Mouse (Mus musculus): ENCODE measurements at regions not wholly inside any gene's neighbourhood (a gene's known extent, or its start where the extent isn't known, plus 50 kb on each side); places are given as distances from the start of the nearest gene placed in this dataset.
A peak's percentile ranks its signal among the peaks of the same experiment; 100 is the strongest.
"Not testable (repeated sequence)": the region's sequence is repeated elsewhere in the genome, so short reads cannot be mapped to it uniquely, and the experiment has no call there.

- no peaks in the 10 kb centered on the region for H3K27me3 ChIP-seq
- no peak overlapping the region for H3K4me3 ChIP-seq
- H3K36me3 ChIP-seq = no peaks in the 10 kb centered on the region
- H3K9ac ChIP-seq (replicated peaks) = no peak overlapping the region
- no peak for ATAC-seq (replicated peaks)
- no peaks in the 10 kb centered on the region for H3K9me3 ChIP-seq
- H3K4me2 ChIP-seq (replicated peaks) = no peak overlapping the region
- H3K27ac ChIP-seq (replicated peaks) = no peak overlapping the region
- 70% methylated on average over 4 of the region's 4 CpGs for WGBS
- H3K4me1 ChIP-seq = peaks cover 8% of the 10 kb centered on the region; the same call in 1 of the 2 replicates
Observed at GRCm38 (mm10) chr8:89980441-89980840, 367.7 kb downstream of the Tox3 start.

- ATAC-seq (replicated peaks) = no peak
- WGBS = 97% methylated on average over 1 of the region's 1 CpGs
- H3K4me3 ChIP-seq = no peak overlapping the region
Observed at GRCm38 (mm10) chr8:89962799-89963198, 385.3 kb downstream of the Tox3 start.

GRCm38 (mm10) chr8:89957486-89957885 is 390.7 kb downstream of the Tox3 start:
- no peak overlapping the region for H3K4me3 ChIP-seq
- no peak for ATAC-seq (replicated peaks)
- no peak overlapping the region for H3K9ac ChIP-seq (replicated peaks)
- no peaks in the 10 kb centered on the region for H3K36me3 ChIP-seq
- no peak overlapping the region for H3K27ac ChIP-seq (replicated peaks)
- no peaks in the 10 kb centered on the region for H3K27me3 ChIP-seq
- H3K4me1 ChIP-seq = peaks cover 7% of the 10 kb centered on the region; the same call in 1 of the 2 replicates
- no peaks in the 10 kb centered on the region for H3K9me3 ChIP-seq
- H3K4me2 ChIP-seq (replicated peaks) = no peak overlapping the region

More at GRCm38 (mm10) chr8:89962799-89963198, 385.3 kb downstream of the Tox3 start:
- no peaks in the 10 kb centered on the region for H3K4me1 ChIP-seq
- no peak overlapping the region for H3K27ac ChIP-seq (replicated peaks)
- no peaks in the 10 kb centered on the region for H3K9me3 ChIP-seq
- H3K4me2 ChIP-seq (replicated peaks) = no peak overlapping the region
- H3K27me3 ChIP-seq = no peaks in the 10 kb centered on the region
- no peaks in the 10 kb centered on the region for H3K36me3 ChIP-seq
- H3K9ac ChIP-seq (replicated peaks) = no peak overlapping the region

GRCm38 (mm10) chr8:89956482-89957020 is 391.6 kb downstream of the Tox3 start:
- Histone ChIP-seq H3K9ac (replicated peaks) (no peak overlapping the region), H3K27ac (replicated peaks) (no peak overlapping the region), H3K9me3 (no peaks in the 10 kb centered on the region), H3K4me2 (replicated peaks) (no peak overlapping the region), H3K27me3 (no peaks in the 10 kb centered on the region), H3K4me3 (no peak overlapping the region), H3K4me1 (peaks cover 7% of the 10 kb centered on the region; the same call in 1 of the 2 replicates), H3K36me3 (no peaks in the 10 kb centered on the region)
- WGBS = 19% methylated on average over 11 of the region's 11 CpGs
- ATAC-seq (replicated peaks) = no peak

DNA sequence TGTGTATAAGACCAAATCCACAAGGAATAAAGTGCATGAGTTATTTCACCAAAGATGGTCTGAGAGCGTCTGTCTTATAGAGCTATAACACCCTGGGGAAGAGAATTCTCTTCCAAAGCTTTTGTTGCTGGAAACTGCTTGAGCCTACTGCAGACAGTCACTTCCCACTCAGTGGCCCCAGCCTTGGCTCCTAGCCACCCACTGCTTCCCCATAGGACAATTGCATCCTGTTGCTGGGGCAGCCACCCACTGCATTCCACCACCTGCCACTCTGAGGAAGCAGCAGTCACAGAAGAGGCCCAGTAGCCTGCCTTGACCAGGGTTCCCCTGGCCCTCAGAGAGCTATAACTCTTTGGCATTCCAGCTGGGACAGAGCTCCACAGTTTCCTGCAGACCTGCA is 409.3 kb downstream of the Tox3 start:
- no peaks in the 10 kb centered on the region for H3K4me1 ChIP-seq
- no peak overlapping the region for H3K4me2 ChIP-seq (replicated peaks)
- H3K9me3 ChIP-seq = no peaks in the 10 kb centered on the region
- H3K27ac ChIP-seq (replicated peaks) = no peak overlapping the region
- ATAC-seq (replicated peaks) = no peak
- no peak overlapping the region for H3K4me3 ChIP-seq
- no peak overlapping the region for H3K9ac ChIP-seq (replicated peaks)
- 84% methylated on average over 1 of the region's 1 CpGs for WGBS
- H3K36me3 ChIP-seq = no peaks in the 10 kb centered on the region
- H3K27me3 ChIP-seq = no peaks in the 10 kb centered on the region

DNA sequence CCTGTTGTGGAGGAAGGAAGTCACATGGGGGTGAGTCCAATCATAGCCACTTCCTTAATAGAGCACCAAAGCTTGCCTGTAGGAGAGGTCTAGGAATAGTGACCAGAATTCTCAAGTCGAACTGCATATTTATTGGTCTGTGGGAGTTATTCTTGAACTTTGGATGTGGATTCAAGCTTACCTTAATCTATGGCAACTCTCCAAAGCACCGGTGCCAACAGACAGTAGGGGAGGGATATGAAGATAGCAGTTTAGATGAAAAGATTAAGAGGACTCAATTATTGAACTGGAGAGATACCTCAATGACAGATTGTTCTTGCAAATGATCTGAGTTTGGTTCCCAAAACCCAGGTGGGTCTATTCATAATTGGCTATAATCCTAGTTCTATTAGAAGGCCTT is 413.6 kb downstream of the Tox3 start:
- no peak for ATAC-seq (replicated peaks)
- H3K36me3 ChIP-seq = no peaks in the 10 kb centered on the region
- WGBS = 83% methylated on average over 2 of the region's 2 CpGs
- H3K4me2 ChIP-seq (replicated peaks) = no peak overlapping the region
- H3K27me3 ChIP-seq = no peaks in the 10 kb centered on the region
- no peak overlapping the region for H3K4me3 ChIP-seq
- H3K9me3 ChIP-seq = no peaks in the 10 kb centered on the region
- H3K4me1 ChIP-seq = no peaks in the 10 kb centered on the region
- no peak overlapping the region for H3K9ac ChIP-seq (replicated peaks)
- no peak overlapping the region for H3K27ac ChIP-seq (replicated peaks)

DNA sequence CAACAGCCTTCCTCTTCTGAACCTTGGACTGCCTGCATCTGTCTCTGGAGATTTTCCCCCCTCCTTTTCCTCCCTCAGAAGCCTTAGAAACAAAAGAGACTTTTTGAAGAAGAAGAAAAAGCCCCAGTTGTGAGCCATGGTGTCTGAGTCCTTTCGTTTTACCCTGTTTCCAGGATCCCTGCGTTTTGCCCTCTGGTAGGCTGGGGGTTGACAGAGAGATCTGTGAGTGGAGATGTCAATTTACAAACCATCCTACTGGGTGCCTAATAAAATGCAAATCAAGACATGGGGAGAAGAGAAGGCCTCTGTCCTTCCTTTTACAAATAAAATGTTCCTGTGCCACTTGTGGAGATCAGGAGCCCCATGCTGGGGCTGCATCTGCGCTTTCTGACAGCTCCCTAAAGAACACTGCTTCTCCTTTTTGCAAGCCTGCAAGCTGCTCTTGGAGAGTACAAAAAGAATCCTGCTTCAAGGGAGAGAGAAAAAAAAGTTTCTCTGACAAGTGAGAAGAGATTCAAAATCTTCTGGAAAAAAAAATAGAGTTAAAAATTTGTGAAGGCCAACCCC is 421.4 kb downstream of the Tox3 start:
- WGBS = 12% methylated on average over 3 of the region's 3 CpGs
- Histone ChIP-seq H3K4me1 (peaks cover 8% of the 10 kb centered on the region), H3K9me3 (no peaks in the 10 kb centered on the region), H3K4me3 (no peak overlapping the region), H3K36me3 (no peaks in the 10 kb centered on the region), H3K4me2 (replicated peaks) (no peak overlapping the region), H3K9ac (replicated peaks) (no peak overlapping the region), H3K27ac (replicated peaks) (peak overlapping the region; percentile 29; the same call in 1 of the 2 replicates), H3K27me3 (no peaks in the 10 kb centered on the region)
- ATAC-seq (replicated peaks) = no peak

GRCm38 (mm10) chr8:89924697-89925096 is 423.4 kb downstream of the Tox3 start:
- not testable (repeated sequence) for H3K4me2 ChIP-seq (replicated peaks); H3K4me3 ChIP-seq; H3K4me1 ChIP-seq; H3K27me3 ChIP-seq; H3K9me3 ChIP-seq; H3K9ac ChIP-seq (replicated peaks); H3K36me3 ChIP-seq; H3K27ac ChIP-seq (replicated peaks); ATAC-seq (replicated peaks)
- 97% methylated on average over 11 of the region's 22 CpGs for WGBS

DNA sequence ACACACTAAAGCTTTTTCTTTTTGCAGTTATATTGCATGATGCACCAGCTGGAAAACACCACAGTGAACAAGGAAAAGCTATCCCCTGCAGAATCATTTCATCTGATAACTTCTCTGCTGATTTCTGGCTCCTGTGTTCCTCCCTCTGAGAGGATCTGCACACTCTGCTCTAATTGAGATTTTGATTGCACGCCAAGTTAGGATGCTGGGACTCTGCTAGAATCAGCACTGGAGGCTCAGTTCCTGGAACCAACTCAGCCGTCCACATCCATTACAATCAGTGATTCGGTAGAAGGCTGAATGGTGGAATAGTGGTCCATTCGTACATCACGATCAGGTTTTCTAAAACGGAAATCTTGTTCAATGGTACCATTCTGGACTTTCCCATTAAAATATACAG is 434.1 kb downstream of the Tox3 start:
- H3K4me2 ChIP-seq (replicated peaks) = no peak overlapping the region
- H3K4me3 ChIP-seq = no peak overlapping the region
- 88% methylated on average over 6 of the region's 6 CpGs for WGBS
- no peaks in the 10 kb centered on the region for H3K36me3 ChIP-seq
- no peak overlapping the region for H3K27ac ChIP-seq (replicated peaks)
- H3K4me1 ChIP-seq = no peaks in the 10 kb centered on the region
- no peaks in the 10 kb centered on the region for H3K9me3 ChIP-seq
- no peaks in the 10 kb centered on the region for H3K27me3 ChIP-seq
- no peak for ATAC-seq (replicated peaks)
- H3K9ac ChIP-seq (replicated peaks) = no peak overlapping the region

GRCm38 (mm10) chr8:89906200-89906599 is 441.9 kb downstream of the Tox3 start:
- Histone ChIP-seq H3K27ac (replicated peaks) (no peak overlapping the region), H3K4me2 (replicated peaks) (no peak overlapping the region), H3K27me3 (no peaks in the 10 kb centered on the region), H3K9ac (replicated peaks) (no peak overlapping the region), H3K4me1 (no peaks in the 10 kb centered on the region; the same call in 1 of the 2 replicates), H3K36me3 (no peaks in the 10 kb centered on the region), H3K9me3 (no peaks in the 10 kb centered on the region), H3K4me3 (no peak overlapping the region)
- ATAC-seq (replicated peaks) = no peak
- 67% methylated on average over 6 of the region's 6 CpGs for WGBS

- no peaks in the 10 kb centered on the region for H3K36me3 ChIP-seq
- no peak overlapping the region for H3K27ac ChIP-seq (replicated peaks)
- no peaks in the 10 kb centered on the region for H3K9me3 ChIP-seq
- H3K4me2 ChIP-seq (replicated peaks) = no peak overlapping the region
- no peaks in the 10 kb centered on the region; the same call in 1 of the 2 replicates for H3K4me1 ChIP-seq
- ATAC-seq (replicated peaks) = no peak
- WGBS = 31% methylated on average over 3 of the region's 3 CpGs
- no peak overlapping the region for H3K9ac ChIP-seq (replicated peaks)
- no peaks in the 10 kb centered on the region for H3K27me3 ChIP-seq
- no peak overlapping the region for H3K4me3 ChIP-seq
Observed at GRCm38 (mm10) chr8:89905588-89905987, 442.6 kb downstream of the Tox3 start.

DNA sequence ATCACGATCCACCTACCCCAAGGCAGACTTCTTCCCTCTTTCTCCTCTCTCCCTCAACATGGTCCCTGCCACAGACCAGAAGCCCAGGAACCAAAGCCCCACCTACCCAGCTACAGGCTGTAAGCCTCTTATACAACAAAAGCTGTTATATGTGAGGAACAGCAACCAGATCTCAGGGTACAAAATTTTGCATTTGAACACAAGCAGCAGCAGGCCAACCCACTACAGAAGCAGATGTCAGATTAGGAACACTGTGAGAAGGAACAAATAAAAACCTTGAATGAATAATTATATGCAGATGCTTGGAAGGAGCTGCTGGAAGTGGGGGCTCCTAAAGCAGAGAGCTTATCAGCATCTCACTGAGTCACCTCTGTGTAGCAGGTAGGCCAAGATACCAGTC is 444.8 kb downstream of the Tox3 start:
- no peak for ATAC-seq (replicated peaks)
- no peaks in the 10 kb centered on the region for H3K27me3 ChIP-seq
- H3K9ac ChIP-seq (replicated peaks) = no peak overlapping the region
- H3K4me3 ChIP-seq = no peak overlapping the region
- WGBS = 79% methylated on average over 1 of the region's 1 CpGs
- no peaks in the 10 kb centered on the region for H3K9me3 ChIP-seq
- H3K4me2 ChIP-seq (replicated peaks) = no peak overlapping the region
- H3K27ac ChIP-seq (replicated peaks) = no peak overlapping the region
- H3K4me1 ChIP-seq = no peaks in the 10 kb centered on the region; the same call in 1 of the 2 replicates
- no peaks in the 10 kb centered on the region for H3K36me3 ChIP-seq

- H3K4me1 ChIP-seq = peaks cover 24% of the 10 kb centered on the region
- 35% methylated on average over 5 of the region's 5 CpGs for WGBS
- ATAC-seq (replicated peaks) = no peak
- no peak overlapping the region for H3K9ac ChIP-seq (replicated peaks)
- peak overlapping the region; percentile 69 for H3K27ac ChIP-seq (replicated peaks)
- no peak overlapping the region for H3K4me2 ChIP-seq (replicated peaks)
- no peaks in the 10 kb centered on the region for H3K9me3 ChIP-seq
- no peaks in the 10 kb centered on the region for H3K27me3 ChIP-seq
- no peaks in the 10 kb centered on the region for H3K36me3 ChIP-seq
- no peak overlapping the region for H3K4me3 ChIP-seq
Observed at GRCm38 (mm10) chr8:89872768-89873167, 475.4 kb downstream of the Tox3 start.

Data from forebrain, embryonic 15.5 days (tissue).